Mouse (Mus musculus): Measurements from ENCODE around the gene Cdk11b.
"Not testable (repeated sequence)": the region's sequence is repeated elsewhere in the genome, so short reads cannot be mapped to it uniquely, and the experiment has no call there.

Cdk11b gene

DNA sequence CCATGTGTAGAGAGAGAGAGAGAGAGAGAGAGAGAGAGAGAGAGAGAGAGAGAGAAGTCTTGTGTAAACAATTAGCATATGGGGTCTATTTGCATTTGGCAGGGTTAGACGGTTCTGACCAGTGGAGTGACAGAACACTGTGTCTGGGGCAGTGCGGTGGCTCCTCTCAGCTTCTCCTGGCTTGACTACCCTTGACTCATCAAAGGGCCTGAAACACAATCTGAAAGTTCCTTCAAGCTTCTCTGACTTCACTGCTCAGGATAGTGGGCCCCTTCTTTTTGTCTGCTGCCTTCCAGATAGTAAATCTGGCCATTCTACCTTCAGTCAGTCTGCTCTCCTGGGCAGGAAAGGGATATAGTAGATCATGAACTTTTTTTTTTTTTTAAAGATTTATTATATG lies 17.8 kb upstream of the Cdk11b start:
- no peak for DNase-seq (ENCODE audit: low spot score)

DNA sequence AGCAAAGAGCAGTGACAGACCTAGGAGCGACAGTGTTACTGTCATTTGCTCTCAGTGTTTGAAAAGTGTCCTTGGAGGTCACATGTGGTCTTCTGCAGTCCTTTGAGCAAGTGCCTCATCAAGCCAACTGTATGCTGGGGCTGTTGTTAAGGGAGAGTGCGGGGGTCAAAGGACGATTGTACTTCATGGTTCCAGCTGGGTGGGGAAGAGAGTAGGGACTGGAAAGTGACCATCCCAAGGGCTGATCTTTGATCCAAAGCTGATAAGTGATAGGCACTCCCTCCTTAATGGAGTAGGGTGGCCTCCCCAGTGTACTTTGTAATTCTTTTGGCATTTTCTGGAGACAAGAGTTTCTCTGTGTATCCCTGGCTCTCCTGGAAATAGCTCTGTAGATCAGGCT lies 12.8 kb upstream of the Cdk11b start:
- no peak for DNase-seq (ENCODE audit: low spot score)

DNA sequence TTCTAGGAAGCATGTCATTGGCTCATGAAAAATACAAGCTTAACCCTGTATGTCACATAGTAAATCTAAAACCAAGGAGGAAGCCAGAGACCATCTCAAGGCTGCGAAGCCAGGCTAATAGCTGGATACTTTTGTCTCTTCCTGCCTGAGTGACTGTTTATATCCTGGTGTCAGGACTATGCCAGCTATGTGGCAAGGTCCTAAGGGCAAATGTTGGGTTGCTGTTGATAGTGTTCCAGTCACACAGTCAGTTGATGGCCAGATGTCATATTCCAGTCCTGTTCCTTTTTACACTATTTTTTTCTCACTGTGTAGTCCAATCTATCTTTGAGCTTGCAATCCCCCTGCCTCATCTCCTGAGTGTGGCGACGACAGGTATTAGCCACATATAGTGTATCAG lies 11.4 kb upstream of the Cdk11b start:
- DNase-seq (ENCODE audit: low spot score), result no peak

DNA sequence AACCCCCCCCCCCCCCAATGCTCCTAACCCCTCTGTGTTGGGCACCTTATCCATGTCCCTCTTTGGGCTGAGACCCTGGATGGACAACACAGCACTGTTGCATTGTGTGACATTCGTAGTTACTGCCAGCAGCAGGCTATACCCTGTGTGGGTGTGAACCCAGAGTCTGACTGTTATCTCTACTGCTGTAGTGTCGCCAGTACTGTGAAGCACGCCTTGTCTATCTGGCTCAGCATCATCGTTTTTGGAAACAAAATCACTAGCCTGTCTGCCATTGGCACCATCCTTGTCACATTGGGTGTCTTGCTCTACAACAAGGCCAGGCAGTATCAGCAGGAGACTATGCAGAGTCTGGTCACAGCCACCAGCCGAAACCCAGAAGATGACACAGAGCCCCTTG lies 6.3 kb upstream of the Cdk11b start:
- DNase-seq (ENCODE audit: low spot score), result no peak

DNA sequence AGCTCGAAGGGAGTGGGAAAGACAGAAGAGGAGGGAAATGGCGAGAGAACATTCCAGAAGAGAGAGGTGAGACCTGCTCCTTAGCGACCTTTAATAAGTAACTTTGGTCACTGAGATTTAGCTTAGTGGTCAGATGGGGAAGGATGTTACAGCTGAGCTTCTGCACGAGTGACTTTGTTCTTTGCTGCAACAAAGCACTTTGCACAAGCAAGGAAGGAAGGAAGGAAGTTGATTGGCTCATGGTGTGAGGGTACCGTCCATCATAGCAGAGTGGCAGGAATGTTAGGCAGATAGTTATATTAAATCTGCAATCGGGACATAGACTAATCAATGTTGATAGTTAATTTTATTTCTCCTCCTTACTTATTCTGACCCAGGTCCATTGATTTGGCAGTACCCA lies 5.6 kb downstream of the Cdk11b start:
- DNase-seq (ENCODE audit: low spot score), result no peak

DNA sequence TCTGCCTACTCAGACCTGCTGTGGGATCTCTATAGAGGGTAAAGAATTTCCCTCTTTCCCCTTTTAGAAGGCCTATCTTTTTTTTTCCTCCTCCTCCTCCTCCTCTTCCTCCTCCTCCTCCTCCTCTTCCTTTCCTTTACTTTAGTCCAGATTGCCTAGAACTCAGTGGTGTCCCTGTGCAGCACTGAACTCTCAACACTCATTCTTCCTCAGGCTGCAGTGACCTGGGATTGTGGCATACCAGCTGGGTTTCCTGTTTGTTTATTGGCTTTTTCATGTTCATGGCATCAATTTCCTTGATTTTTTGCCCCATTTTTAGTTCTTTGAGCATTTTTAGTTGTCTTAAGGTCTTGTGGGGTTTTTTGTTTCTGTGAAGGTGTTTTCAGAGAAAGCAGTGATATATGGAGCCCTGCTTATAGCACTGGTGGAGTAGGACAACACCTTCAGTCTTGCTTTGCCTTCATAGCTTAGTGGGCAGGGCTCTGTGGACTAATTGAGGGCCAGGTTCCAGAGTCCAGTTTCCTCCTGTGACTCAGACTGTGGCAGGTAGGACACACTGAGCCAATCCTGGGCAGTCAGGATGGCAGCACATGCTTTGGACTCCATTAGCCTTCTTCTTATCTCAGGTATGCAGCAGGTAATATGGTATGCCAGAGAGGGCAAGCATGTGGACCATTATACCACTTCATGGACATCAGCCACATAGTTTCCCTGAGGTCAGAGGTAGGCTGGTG lies 11.3 kb downstream of the Cdk11b start:
- no peak for DNase-seq (ENCODE audit: low spot score)

DNA sequence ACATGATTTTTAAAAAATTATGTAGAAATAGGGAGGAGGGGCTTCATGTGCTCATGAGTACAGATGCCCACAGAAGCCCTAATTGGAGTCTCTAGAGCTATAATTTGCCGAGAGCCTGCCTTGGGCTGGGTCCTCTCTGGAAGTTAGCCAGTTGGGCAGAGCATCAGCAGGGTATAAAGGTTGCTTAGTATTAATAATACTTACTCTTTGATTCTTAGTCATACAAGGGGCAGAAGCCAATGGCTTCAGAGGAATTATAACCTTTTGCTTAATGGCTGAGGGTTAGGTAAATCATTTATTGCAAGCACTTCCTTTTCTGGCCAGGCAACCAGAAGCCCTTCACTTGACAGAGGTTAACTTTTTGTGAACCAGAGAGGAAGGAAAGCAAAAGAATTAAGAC lies 18.9 kb downstream of the Cdk11b start:
- no peak for DNase-seq (ENCODE audit: low spot score)

DNA sequence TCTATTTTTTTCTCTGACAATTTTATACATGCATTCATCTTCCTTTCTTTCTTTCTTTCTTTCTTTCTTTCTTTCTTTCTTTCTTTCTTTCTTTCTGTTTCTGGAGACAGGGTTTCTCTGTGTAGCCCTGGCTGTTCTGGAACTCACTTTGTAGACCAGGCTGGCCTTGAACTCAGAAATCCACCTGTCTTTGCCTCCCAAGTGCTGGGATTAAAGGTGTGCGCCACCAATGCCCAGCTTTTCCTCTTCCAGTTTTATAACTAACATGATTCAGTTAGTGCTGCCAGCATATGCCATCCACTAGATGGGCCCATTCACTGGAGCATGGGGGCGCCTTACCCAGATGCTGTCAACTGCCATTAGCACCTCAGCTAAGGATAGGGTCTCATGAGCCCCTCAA lies 20.7 kb downstream of the Cdk11b start, which contains the start of gene Gm10563:
TSS of gene Gm10563 (minus strand) at position 101 of the 400 bp plus-strand sequence.
- not testable (repeated sequence) for DNase-seq (ENCODE audit: low spot score)

DNA sequence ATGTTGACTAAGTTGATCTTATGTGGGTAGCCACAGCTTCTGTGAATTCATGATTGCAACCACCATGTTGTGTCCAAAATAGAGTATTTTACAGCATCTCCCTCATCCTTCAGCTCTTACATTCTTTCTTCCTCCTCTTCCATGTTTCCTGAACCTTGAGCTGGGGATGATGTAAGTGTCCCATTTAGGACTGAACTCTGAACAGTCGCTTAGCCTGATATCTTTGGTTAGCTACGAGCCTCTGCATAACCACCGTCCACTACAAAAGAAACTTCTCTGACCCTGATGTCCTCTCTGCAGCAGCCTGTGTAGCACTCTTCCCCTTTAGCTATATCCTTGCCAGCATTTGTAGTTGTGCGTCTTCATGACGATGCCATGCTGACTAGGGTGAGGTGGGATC lies 21.1 kb downstream of the Cdk11b start:
- no peak for DNase-seq (ENCODE audit: low spot score)

DNA sequence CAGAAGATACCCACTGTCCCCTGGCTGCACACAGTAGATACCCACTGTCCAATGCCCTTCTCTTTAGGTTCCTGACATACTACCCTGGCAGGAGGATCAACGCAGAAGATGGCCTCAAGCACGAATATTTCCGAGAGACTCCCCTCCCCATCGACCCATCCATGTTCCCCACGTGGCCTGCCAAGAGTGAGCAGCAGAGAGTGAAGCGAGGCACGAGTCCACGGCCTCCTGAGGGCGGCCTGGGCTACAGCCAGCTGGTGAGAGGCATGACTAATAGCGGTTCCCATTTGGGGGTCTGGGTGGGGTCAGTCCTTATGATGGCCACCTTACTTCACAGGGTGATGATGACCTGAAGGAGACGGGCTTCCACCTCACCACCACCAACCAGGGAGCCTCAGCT lies 24.7 kb downstream of the Cdk11b start:
- DNase-seq (ENCODE audit: low spot score), result no peak

DNA sequence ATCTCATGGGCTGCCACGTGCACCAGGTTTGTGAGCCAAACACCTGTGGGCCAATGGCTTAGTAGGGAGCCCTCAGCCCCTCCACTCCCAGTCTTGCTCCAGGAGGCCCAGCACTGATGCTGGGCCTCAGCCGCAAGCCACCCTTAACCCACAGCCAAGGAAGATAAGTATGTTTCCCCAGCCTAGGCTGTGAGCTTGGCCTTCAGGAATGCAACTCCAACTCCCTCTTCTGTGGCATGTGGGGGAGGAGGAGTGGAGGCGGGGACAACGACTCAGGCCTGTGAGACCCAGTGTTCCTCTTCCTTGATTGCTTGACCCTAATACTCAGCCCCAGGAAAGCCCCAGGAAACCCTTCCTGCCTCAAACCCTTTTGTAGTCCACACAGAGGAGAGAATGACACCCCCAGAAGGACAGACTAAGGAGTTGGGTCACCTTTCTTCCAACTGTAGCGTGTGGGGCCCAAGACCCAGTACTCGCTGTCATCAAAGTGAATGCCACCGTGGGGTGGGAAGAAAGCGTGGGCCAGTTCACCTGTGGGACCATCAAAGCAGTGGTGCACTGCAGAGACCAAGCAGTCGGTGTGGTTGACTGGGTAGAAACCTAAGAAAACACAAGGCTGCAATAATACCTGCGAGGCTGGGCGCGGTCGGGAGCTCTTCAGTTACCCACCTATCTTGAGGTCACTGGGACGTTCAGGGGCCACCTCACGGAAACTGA lies 27.1 kb downstream of the Cdk11b start:
- DNase-seq (ENCODE audit: low spot score), result peak; percentile 26

DNA sequence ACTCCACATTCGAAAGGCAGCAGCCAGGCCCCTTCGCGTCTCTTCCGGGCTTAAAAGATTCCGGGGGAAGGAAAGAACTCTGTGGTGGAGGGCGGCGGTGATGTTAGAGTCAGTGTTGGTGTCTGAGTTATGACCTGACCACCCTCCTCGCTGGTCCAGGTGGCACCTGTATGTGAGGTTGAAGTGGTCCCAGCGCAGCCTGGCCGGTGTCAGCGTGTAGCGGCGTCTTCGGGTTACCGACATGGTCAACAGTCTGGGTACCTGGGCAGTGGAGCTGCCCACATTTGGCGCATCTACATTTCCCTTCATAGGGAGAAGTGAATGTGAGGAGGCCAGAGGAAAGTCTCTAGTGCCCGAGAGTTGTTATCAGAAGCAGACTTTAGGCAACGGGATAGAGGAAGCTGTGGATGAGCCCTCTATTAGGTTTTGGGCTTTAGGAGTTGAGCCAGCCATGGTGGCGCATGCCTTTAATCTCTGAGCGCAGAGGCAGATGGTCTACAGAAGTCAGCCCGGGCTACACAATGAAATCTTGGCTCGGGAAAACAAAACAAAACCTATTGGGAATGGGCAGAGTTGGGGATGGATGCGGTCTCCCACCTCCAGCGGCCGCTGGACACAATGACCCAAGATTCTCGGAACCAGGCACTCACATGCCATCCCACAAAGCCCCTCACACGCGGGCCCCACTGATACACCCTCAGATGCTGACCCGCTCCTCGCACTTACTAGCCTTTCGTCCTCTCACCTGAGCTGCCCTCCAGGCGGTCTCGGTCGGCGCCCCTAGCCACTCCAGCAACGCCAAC lies 27.8 kb downstream of the Cdk11b start:
- peak; percentile 27 for DNase-seq (ENCODE audit: low spot score)

DNA sequence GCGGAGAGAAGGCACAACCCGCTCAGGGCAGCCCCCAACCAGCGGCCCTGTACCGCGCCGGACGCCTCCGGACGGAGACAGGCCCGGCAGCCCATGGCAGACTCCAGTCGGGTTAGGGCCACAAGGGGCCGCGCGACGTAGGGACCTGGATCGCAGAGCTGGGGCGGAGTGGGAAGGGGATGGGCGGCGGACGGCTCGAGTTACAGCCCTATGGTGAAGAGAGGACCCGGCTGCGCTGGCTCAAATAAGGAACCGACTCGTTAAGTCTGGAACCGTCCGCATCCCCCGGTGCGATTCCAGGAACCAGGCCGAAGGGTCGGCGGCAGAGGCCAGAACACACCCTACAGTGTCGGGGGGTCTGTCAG lies 28.4 kb downstream of the Cdk11b start, which contains the start of gene Mmp23:
TSS of gene Mmp23 (minus strand) at position 299 of the 365 bp plus-strand sequence.
- DNase-seq (ENCODE audit: low spot score), result peak; percentile 74

DNA sequence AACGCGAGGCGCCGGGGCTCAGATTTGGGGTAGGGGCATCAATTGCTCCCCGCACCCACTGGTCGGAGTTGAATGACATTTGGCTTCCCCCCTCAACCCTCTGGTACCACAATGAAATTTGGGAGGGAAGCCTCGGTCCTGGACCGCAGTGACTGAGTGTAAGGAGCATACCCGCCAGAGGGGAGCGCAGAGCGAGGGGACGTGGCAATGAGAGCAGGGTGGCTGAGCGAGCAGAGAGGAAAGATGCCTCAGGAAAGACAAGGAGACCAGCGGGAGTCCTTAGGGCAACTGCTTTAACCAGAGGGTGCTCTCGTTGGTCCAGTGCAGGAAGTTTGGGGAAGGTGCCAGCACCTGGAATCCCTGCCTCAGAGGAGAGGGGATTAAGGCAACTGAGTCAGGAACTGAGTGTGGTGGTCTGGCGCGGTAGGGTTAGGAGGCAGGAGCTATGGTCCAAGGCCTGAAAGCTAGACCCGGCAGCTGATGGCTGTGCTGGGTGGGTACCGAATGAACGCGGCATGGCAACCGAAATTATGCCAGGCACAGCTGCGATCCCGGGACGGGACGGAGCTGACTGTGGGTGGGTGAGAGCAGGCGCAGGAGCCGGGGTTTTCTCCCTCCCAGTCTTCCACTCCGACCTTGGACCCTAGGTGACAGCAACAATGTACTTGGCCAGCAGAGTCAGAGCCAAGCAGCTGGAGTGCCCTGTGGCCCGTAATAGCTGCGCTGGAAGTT lies 29.0 kb downstream of the Cdk11b start:
- peak; percentile 63 for DNase-seq (ENCODE audit: low spot score)

DNA sequence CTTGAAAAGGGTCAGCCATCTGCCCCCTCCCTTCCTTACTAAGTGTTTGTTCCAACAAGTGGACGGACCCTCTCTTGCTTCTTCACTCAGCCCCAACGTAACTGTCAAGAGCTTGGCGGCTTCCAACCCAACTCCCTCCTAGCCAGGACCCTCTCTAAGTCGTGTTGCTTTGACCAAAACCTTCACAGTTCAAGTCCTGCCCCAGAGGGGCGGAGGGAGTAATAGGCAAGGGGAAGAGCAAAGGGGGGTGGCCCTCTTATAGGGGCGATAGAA lies 29.5 kb downstream of the Cdk11b start:
- no peak for DNase-seq (ENCODE audit: low spot score)

DNA sequence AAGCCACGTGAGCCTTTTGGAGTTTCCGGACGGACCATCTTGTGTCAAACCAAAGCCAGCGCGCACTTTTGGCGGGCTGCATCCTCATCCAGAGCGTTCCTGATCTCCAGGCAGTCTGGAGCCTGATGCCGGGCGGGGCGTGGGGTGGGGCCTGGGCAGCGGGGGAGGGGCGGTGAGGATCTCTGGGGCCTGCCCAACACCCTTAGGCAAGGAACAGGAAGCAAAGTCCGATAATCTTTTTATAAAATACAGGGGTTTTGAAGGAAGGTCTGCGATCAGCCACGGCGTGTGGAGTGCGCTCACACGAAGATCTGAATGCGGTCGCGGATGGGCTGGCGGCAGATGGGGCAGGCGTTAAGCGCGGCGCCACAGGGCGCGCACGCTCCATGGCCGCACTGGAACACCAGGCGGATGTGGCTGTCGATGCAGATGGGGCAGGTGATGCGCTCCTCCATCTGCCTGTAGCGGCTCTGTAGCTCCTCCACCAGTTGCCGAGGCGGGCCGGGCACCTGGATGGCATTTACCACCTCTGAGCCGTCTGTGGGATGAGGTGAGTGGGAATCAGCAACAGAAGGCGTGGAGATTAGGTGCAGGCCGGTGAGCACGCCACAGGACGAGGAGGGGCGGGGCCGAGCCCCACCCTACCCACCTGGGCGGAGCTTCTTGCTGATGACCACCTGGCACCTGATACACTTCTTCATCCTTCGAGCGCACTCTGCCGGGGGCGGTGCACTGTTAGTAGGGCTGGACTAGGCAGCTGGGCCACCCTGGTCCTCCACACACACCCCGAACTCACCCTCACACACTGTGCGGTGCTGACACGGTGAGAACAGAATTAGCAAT lies 30.0 kb downstream of the Cdk11b start:
- DNase-seq (ENCODE audit: low spot score), result peak; percentile 69

DNA sequence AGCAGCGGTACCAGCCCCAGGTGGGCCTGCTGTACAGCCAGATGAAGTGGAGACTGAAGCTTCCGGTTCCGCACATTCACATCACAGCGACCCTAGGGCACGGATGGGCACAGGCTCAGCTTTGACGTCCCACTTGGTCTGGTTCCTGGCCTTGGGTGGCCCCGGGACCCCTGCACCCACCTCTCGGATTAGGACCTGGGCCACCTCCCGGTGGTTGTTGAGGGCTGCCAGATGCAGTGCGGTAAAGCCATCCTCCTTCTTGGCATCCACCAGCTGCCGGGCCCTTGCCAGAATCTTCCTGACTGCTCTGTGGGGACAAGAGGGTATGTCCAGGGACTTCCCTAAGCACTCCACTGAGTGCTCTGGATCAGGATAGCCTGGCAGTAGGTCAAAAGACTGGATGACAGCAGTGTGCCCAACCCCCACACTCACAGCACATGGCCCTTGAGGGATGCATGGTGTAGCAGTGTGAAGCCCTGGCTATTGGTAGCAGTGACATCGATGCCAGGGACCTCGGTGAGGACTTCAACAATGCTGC lies 31.6 kb downstream of the Cdk11b start:
- no peak for DNase-seq (ENCODE audit: low spot score)

DNA sequence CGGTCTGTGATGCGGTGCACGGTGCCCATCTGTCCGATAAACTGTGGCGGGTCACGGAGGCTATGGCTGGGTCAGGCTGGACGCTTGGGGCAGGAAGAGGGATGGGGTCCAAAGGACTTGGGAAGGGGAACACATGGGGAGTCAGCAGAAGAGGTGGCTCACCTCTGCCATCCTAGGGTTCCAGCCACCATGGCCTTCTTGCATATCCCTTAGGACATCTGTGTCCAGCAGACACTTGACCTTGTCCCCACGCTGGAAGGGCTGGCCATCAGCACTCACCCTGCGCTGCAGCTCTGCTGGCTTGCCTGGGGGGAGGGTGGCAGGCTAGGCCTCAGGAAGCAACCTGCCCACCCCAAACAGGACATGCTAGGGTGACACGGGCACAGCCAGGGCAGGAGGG lies 34.3 kb downstream of the Cdk11b start:
- no peak for DNase-seq (ENCODE audit: low spot score)

DNA sequence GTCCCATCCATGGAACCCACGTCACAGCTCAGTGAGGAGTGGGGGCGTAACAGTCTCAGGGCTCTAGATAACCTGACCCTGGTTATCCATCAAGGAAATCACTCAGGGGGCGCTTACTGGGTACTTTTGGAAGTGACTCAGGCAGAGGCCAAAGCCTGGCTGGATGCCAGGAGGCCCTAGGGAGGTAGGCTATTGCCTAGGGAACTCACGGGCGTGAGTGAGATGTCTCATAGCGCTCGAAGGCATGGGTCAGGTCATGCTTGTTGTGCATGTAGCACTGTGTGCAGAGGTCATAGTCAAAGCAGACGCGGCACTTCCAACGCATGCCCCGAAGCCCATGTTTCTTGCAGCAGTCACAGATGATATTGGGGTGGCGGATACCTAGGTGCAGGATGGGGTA lies 36.0 kb downstream of the Cdk11b start:
- DNase-seq (ENCODE audit: low spot score), result no peak

DNA sequence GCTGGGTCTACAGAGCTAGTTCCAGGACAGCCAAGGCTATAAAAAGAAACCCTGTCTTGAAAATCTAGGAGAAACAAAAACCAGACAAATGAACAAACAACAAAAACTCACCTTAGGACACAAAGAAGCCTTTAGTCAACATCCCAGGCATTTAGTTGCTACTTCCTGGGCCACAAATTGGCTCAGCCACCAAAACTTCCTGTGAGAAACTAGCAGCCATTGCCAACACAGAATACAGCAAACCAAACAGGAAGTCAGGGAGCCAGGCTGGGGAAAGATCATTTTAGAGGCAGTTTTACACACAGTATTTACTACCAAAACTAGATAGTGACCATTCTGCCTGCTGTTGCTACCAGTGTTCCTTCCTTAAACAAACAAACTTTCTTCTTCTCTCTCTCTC lies 42.2 kb downstream of the Cdk11b start:
- no peak for DNase-seq (ENCODE audit: low spot score)

Data from embryo, embryonic 10.5 days (tissue).